Mouse (Mus musculus) large intestine, adult 2 months (tissue): ENCODE data around the gene Olfr689. TPM values are rescaled to one million over a fixed set of nuclear protein-coding genes. Genes with fewer than 3 reads are reported as not detected.
"Not testable (repeated sequence)": the region's sequence is repeated elsewhere in the genome, so short reads cannot be mapped to it uniquely, and the experiment has no call there.

Experiments
- DNase-seq: peaks from one replicate; pipeline ENCODE4 v3.0.0-alpha.2; 2012; ENCODE audit warnings: low read depth, low spot score
- WGBS: fragments of 180-500 bp; shearing (Covaris S2); methylation state at CpG from one replicate; pipeline ENCODE4 v1.1.7; 2018; 5-methylcytosine and 5-hydroxymethylcytosine counted together
- polyA plus RNA-seq: library from polyadenylated mRNA; depleted of rRNA; stranded (reverse); fragments of >200 nt; gene quantifications from 2 replicates; pipeline ENCODE4 v1.2.3, GENCODE M21; 2012; rRNA removed

Olfr689 gene
- polyA plus RNA-seq, result not detected in 2 replicates

- no peak for DNase-seq
- 81% methylated on average over 1 of the region's 1 CpGs for WGBS
Observed at GRCm38 (mm10) chr7:105310865-105311264, at the start of gene Olfr689. Gene Olfr689 (plus strand): TSS chr7:105311165.

DNA sequence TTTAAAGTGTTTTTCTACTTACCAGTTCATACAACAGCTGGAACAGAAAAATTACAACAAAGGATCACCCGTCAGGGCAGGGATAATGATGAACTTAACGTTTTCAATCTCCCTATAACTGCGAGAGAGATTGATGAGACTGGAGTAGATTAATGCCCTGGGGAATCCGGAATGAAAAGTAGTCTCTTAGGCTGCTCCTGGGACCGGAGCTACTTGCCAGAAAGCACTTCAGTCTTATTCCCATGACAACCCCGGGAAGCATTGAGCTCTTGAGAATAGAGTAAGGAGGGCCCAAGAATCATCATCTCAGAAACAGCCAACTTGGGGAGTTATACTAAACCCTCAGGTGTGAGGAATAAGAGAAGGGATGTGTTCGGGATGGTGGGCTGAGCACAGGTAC, 38.5 kb upstream of the Olfr689 start:
- DNase-seq, result no peak
- WGBS, result 71% methylated on average over 7 of the region's 7 CpGs

- WGBS, result 74% methylated on average over 6 of the region's 6 CpGs
- no peak for DNase-seq
Observed at GRCm38 (mm10) chr7:105287795-105288194, 23.2 kb upstream of the Olfr689 start, which contains the start of gene Olfr688. Gene Olfr688 (plus strand): TSS chr7:105288095.

- DNase-seq, result no peak
Observed at GRCm38 (mm10) chr7:105290051-105290450, 20.9 kb upstream of the Olfr689 start.

DNA sequence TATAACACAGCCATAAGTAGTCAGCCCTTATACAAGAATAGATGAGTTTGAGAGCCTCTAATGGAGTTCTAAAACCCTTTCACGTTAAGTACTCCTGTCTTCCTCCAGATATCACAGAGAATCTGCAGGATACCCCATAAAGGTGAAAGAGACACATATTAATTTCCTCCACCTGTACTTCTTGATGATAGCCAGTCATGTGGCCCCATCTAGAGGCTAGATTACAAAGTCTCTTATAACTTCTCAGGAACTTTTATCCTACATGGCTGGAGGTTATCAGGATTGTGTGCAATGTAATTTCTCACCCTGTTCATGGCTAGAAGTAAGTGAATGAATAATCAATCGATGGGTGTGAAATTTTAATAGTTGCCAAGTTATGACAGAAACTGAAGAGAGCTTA, 14.3 kb downstream of the Olfr689 start:
- no peak for DNase-seq
- 68% methylated on average over 2 of the region's 2 CpGs for WGBS

DNA sequence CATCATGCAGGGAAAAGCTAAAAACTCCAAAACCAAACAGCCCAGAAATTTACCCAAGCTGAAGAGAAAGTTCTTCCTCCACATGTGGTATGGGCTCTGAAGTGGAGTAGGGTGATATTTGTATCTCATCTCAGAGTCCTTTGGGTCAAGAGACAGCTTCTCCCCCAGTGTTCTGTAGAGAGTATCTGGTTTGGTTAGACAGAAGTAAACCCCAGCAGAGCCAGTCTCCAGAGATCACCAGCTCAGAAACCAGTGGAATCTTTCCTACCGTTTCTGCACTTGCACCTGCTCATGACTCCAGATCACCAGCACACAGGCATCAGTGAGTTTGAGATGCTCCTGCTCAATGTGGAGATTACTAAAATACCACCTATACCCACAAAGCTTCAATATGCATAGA, 23.0 kb downstream of the Olfr689 start, which contains the start of gene Olfr690:
Gene Olfr690, minus strand, starts transcription at position 101 of the 400 bp plus-strand sequence.
- WGBS, result 87% methylated on average over 1 of the region's 1 CpGs
- no peak for DNase-seq

- 43% methylated on average over 1 of the region's 1 CpGs for WGBS
Observed at GRCm38 (mm10) chr7:105342170-105342569, 31.2 kb downstream of the Olfr689 start, which contains the start of gene Olfr691. Gene Olfr691 (minus strand): TSS chr7:105342270.

DNA sequence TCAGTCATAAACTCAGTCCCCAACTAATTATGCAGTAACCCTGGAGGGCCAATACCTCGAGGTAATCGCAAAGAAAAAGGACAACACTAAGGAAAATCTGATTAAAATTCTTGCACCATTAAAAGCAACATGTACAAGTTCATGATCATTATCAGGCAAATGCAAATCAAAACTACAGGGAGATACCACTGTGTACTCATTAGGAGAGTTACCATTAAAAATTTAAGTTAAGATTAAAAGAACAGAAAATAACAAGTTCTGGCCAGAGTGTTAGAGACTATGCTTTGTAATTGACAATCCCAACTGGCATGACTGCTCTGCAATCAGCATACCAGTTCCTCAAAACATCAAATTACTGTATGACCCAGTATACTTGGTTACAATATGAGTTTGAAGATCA, 31.8 kb downstream of the Olfr689 start:
- WGBS, result 71% methylated on average over 2 of the region's 2 CpGs
- DNase-seq, result no peak

More at GRCm38 (mm10) chr7:105342170-105342569, 31.2 kb downstream of the Olfr689 start, which contains the start of gene Olfr691:
- no peak for DNase-seq

DNA sequence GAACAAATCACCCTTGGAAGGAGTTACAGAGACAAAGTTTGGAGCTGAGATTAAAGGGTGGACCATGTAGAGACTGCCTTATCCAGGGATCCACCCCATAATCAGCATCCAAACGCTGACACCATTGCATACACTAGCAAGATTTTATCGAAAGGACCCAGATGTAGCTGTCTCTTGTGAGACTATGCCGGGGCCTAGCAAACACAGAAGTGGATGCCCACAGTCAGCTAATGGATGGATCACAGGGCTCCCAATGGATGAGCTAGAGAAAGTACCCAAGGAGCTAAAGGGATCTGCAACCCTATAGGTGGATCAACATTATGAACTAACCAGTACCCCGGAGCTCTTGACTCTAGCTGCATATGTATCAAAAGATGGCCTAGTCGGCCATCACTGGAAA, 45.1 kb downstream of the Olfr689 start:
- DNase-seq, result not testable (repeated sequence)
- WGBS, result no CpG with 5 or more reads among the region's 5 CpGs

DNA sequence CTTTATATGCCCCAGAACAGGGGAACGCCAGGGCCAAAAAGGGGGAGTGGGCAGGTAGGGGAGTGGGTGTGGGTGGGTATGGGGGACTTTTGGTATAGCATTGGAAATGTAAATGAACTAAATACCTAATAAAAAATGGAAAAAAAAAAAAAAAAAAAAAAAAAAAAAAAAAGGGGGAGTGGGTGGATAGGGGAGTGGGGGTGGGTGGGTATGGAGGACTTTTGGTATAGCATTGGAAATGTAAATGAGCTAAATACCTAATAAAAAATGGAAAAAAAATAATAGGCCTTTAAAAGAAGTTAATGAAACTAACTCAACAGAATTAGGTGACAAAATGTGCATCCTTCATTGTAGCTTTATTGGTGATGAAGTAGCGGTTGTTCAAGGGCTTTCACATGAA, 45.5 kb downstream of the Olfr689 start:
- WGBS, result 98% methylated on average over 1 of the region's 2 CpGs
- not testable (repeated sequence) for DNase-seq

GRCm38 (mm10) chr7:105361713-105362112, 50.7 kb downstream of the Olfr689 start:
- no peak for DNase-seq
- 68% methylated on average over 2 of the region's 2 CpGs for WGBS

GRCm38 (mm10) chr7:105367268-105367667, 56.3 kb downstream of the Olfr689 start:
- WGBS, result 85% methylated on average over 5 of the region's 5 CpGs
- DNase-seq, result no peak

DNA sequence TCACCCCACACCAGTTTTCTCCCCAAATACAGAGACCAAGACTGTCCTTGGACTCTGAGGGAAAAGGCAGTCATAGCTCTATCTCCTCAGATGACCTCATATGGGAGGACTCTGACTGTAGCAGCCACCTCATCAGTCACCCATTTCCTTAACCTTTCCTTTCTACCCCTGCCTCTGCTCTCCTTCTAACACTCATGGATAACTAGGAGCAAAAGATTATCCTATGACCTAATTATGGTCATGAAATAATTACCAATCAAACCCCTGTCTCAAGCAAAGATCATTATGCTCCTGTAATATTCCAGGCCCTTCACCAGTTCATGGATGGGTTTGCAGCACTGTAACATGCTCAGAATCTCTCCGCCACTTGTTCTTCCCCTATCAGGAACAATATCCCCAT, 57.0 kb downstream of the Olfr689 start, which contains the start of gene Olfr692:
Gene Olfr692, plus strand, starts transcription at position 301 of the 400 bp plus-strand sequence.
- DNase-seq, result no peak
- 100% methylated on average over 1 of the region's 1 CpGs for WGBS

- 86% methylated on average over 4 of the region's 4 CpGs for WGBS
- DNase-seq, result no peak
Observed at GRCm38 (mm10) chr7:105368521-105368920, 57.6 kb downstream of the Olfr689 start.

Other genes with a start within 250 kb of the Olfr689 start
- not detected in 2 replicates for gene Olfr678, start 246.7 kb upstream of the Olfr689 start, polyA plus RNA-seq
- gene Olfr679, start 230.0 kb upstream of the Olfr689 start, polyA plus RNA-seq, result not detected in 2 replicates
- not detected in 2 replicates for gene Olfr680-ps1, start 218.3 kb upstream of the Olfr689 start, polyA plus RNA-seq
- gene Olfr681, start 194.3 kb upstream of the Olfr689 start, polyA plus RNA-seq, result not detected in 2 replicates
- not detected in 2 replicates for gene Olfr683, start 164.2 kb upstream of the Olfr689 start, polyA plus RNA-seq
- gene Olfr684, start 147.5 kb upstream of the Olfr689 start, polyA plus RNA-seq, result not detected in 2 replicates
- gene Olfr685, start 125.2 kb upstream of the Olfr689 start, polyA plus RNA-seq, result not detected in 2 replicates
- gene Olfr686, start 103.7 kb upstream of the Olfr689 start, polyA plus RNA-seq, result not detected in 2 replicates
- gene Olfr688, start 23.1 kb upstream of the Olfr689 start, polyA plus RNA-seq, result not detected in 2 replicates
- gene Olfr690, start 22.9 kb downstream of the Olfr689 start, polyA plus RNA-seq, result not detected in 2 replicates
- gene Olfr691, start 31.1 kb downstream of the Olfr689 start, polyA plus RNA-seq, result not detected in 2 replicates
- gene Olfr692, start 57.1 kb downstream of the Olfr689 start, polyA plus RNA-seq, result not detected in 2 replicates
- not detected in 2 replicates for gene Gm5901, start 63.9 kb downstream of the Olfr689 start, polyA plus RNA-seq
- gene Fam160a2, start 88.9 kb downstream of the Olfr689 start, polyA plus RNA-seq, result 64.6 and 88.7 TPM in 2 replicates
- 0.09 and 0.10 TPM in 2 replicates for gene Cnga4, start 93.4 kb downstream of the Olfr689 start, polyA plus RNA-seq
- gene Cckbr, start 114.6 kb downstream of the Olfr689 start, polyA plus RNA-seq, result 0.12 TPM in 1 of 2 replicates, not detected in the other
- 21.8 and 23.4 TPM in 2 replicates for gene Cavin3, start 171.1 kb downstream of the Olfr689 start, polyA plus RNA-seq
- 16.0 and 17.8 TPM in 2 replicates for gene Smpd1, start 243.2 kb downstream of the Olfr689 start, polyA plus RNA-seq